Mouse (Mus musculus) NIH3T3 (cell line): ENCODE data around the gene Sdcbp2.

Source experiments
- DNase-seq: peaks from one replicate; pipeline ENCODE4 v3.0.0-alpha.2; 2012; ENCODE audit warnings: low read depth

Gene Sdcbp2

GRCm38 (mm10) chr2:151571873-151572700, at the start of gene Sdcbp2:
Sdcbp2 (plus strand) TSS chr2:151572622.
- no peak for DNase-seq

- peak; percentile 46 for DNase-seq
Measured at GRCm38 (mm10) chr2:151524324-151525041, 47.9 kb upstream of the Sdcbp2 start.

GRCm38 (mm10) chr2:151525520-151525919, 46.9 kb upstream of the Sdcbp2 start:
- peak; percentile 22 for DNase-seq

GRCm38 (mm10) chr2:151528066-151528465, 44.4 kb upstream of the Sdcbp2 start:
- no peak for DNase-seq

- peak; percentile 17 for DNase-seq
Measured at GRCm38 (mm10) chr2:151529169-151529568, 43.3 kb upstream of the Sdcbp2 start.

GRCm38 (mm10) chr2:151530378-151531230, 41.8 kb upstream of the Sdcbp2 start:
- DNase-seq = no peak

- DNase-seq = no peak
Measured at GRCm38 (mm10) chr2:151533632-151534031, 38.8 kb upstream of the Sdcbp2 start.

GRCm38 (mm10) chr2:151535961-151536617, 36.3 kb upstream of the Sdcbp2 start:
- peak; percentile 23 for DNase-seq

GRCm38 (mm10) chr2:151536618-151536974, 35.8 kb upstream of the Sdcbp2 start:
- peak; percentile 92 for DNase-seq

GRCm38 (mm10) chr2:151538646-151539045, 33.8 kb upstream of the Sdcbp2 start:
- DNase-seq = no peak

- peak; percentile 98 for DNase-seq
Measured at GRCm38 (mm10) chr2:151542323-151543062, 29.9 kb upstream of the Sdcbp2 start, which contains the start of gene Fkbp1a. Fkbp1a (plus strand) TSS chr2:151542483.

GRCm38 (mm10) chr2:151543063-151543895, 29.1 kb upstream of the Sdcbp2 start:
- DNase-seq = peak; percentile 74

GRCm38 (mm10) chr2:151544673-151545072, 27.7 kb upstream of the Sdcbp2 start:
- DNase-seq = no peak

- DNase-seq = no peak
Measured at GRCm38 (mm10) chr2:151546571-151546970, 25.9 kb upstream of the Sdcbp2 start.

- no peak for DNase-seq
Measured at GRCm38 (mm10) chr2:151549615-151550121, 22.8 kb upstream of the Sdcbp2 start.

- DNase-seq = no peak
Measured at GRCm38 (mm10) chr2:151562930-151563921, 9.2 kb upstream of the Sdcbp2 start.

- no peak for DNase-seq
Measured at GRCm38 (mm10) chr2:151564006-151564405, 8.4 kb upstream of the Sdcbp2 start.

- DNase-seq = peak; percentile 76
Measured at GRCm38 (mm10) chr2:151564986-151565385, 7.4 kb upstream of the Sdcbp2 start.

- no peak for DNase-seq
Measured at GRCm38 (mm10) chr2:151566856-151567255, 5.6 kb upstream of the Sdcbp2 start.
